Mouse (Mus musculus): ENCODE measurements at regions not wholly inside any gene's neighbourhood (a gene's known extent, or its start where the extent isn't known, plus 50 kb on each side); places are given as distances from the start of the nearest gene placed in this dataset.

- no peak for DNase-seq (ENCODE audit: low spot score)
Measured at GRCm38 (mm10) chr19:15052642-15053239, 454.9 kb upstream of the Tle4 start.

GRCm38 (mm10) chr19:15047896-15048295 is 450.0 kb upstream of the Tle4 start:
- no peak for DNase-seq (ENCODE audit: low spot score)

- DNase-seq (ENCODE audit: low spot score) = no peak
Measured at GRCm38 (mm10) chr19:15047306-15047868, 449.5 kb upstream of the Tle4 start.

- DNase-seq (ENCODE audit: low spot score) = peak; percentile 37
Measured at GRCm38 (mm10) chr19:15035554-15035953, 437.7 kb upstream of the Tle4 start.

- DNase-seq (ENCODE audit: low spot score) = no peak
Measured at GRCm38 (mm10) chr19:15033921-15034320, 436.1 kb upstream of the Tle4 start.

GRCm38 (mm10) chr19:15033396-15033795 is 435.5 kb upstream of the Tle4 start:
- DNase-seq (ENCODE audit: low spot score) = no peak

GRCm38 (mm10) chr19:15032297-15032947 is 434.6 kb upstream of the Tle4 start:
- DNase-seq (ENCODE audit: low spot score) = no peak

GRCm38 (mm10) chr19:15031483-15031882 is 433.6 kb upstream of the Tle4 start:
- no peak for DNase-seq (ENCODE audit: low spot score)

- no peak for DNase-seq (ENCODE audit: low spot score)
Measured at GRCm38 (mm10) chr19:15003596-15003995, 405.7 kb upstream of the Tle4 start.

GRCm38 (mm10) chr19:14993344-14993743 is 395.5 kb upstream of the Tle4 start:
- no peak for DNase-seq (ENCODE audit: low spot score)

- DNase-seq (ENCODE audit: low spot score) = no peak
Measured at GRCm38 (mm10) chr19:14970161-14970560, 372.3 kb upstream of the Tle4 start.

GRCm38 (mm10) chr19:14968283-14968682 is 370.4 kb upstream of the Tle4 start:
- DNase-seq (ENCODE audit: low spot score) = no peak

GRCm38 (mm10) chr19:14957727-14958126 is 359.9 kb upstream of the Tle4 start:
- no peak for DNase-seq (ENCODE audit: low spot score)

- DNase-seq (ENCODE audit: low spot score) = no peak
Measured at GRCm38 (mm10) chr19:14957154-14957553, 359.3 kb upstream of the Tle4 start.

GRCm38 (mm10) chr19:14956392-14956791 is 358.5 kb upstream of the Tle4 start:
- DNase-seq (ENCODE audit: low spot score) = no peak

- no peak for DNase-seq (ENCODE audit: low spot score)
Measured at GRCm38 (mm10) chr19:14955969-14956368, 358.1 kb upstream of the Tle4 start.

GRCm38 (mm10) chr19:14940207-14940952 is 342.5 kb upstream of the Tle4 start:
- DNase-seq (ENCODE audit: low spot score) = no peak

- no peak for DNase-seq (ENCODE audit: low spot score)
Measured at GRCm38 (mm10) chr19:14922238-14922637, 324.4 kb upstream of the Tle4 start.

GRCm38 (mm10) chr19:14911056-14911850 is 313.4 kb upstream of the Tle4 start:
- DNase-seq (ENCODE audit: low spot score) = peak; percentile 6

- no peak for DNase-seq (ENCODE audit: low spot score)
Measured at GRCm38 (mm10) chr19:14894875-14895274, 297.0 kb upstream of the Tle4 start.

GRCm38 (mm10) chr19:14892390-14892758 is 294.5 kb upstream of the Tle4 start:
- DNase-seq (ENCODE audit: low spot score) = no peak

Data from layer of hippocampus, adult 9-10 months (tissue).